ENCODE assay signal across 14 mouse cellular contexts in the genomic region with DNA sequence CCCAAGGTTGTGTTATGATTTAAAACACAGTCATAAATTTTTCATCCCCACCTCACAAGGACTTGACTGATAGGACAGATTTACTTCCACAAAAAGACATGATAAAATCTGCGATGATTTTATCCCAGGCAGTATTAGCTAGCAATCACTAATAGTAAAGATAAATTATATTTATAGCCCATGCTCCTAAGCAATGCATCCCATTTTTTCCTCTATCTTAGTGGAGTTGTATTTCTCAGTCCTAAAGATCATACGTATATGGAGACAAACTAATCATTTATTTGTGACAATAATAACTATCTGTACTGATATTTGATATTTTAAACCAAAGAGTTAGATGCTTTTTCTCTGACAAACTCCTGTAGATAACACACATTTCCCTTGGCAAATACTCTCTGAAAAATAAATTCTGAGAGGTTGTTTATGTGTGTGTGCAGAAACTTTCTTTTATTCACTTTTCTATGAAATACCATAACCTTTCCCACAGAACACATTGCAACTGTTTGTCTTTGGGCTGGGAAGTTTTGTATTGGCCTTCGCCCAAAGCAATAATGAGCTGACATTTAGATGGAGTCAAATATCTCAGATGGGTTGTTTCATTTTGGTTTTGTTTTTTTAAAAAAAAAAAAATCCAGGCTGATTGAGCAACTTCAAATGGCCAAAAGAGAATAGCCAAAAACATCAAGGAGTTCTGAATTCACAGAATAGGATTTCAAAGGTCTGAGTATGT.
DNase-seq lines count a peak whose midpoint lies in the region.
"Had no signal": no experiment of that assay in that cellular context is flagged by ENCODE, and none has a peak within 500 bp of the region (broad histone marks: within the 10 kb centered on the region; RNA-seq: fewer than 3 reads in every experiment).

No protein-coding gene starts in this region.

- no peak overlapping the region for H3K4me3 ChIP-seq in heart, embryonic 10.5 days
- H3K4me3 ChIP-seq: embryonic facial prominence, embryonic 15.5 days; limb, embryonic 15.5 days had no signal

- no peaks in the 10 kb centered on the region for H3K9me3 ChIP-seq in heart, embryonic 10.5 days
- H3K9me3 ChIP-seq: embryonic facial prominence, embryonic 15.5 days; limb, embryonic 15.5 days had no signal

- H3K4me1 ChIP-seq in heart, embryonic 10.5 days = no peaks in the 10 kb centered on the region
- H3K4me1 ChIP-seq: embryonic facial prominence, embryonic 15.5 days had no signal

- no peaks in the 10 kb centered on the region for H3K36me3 ChIP-seq in heart, embryonic 10.5 days
- H3K36me3 ChIP-seq: embryonic facial prominence, embryonic 15.5 days; limb, embryonic 15.5 days had no signal

- no peaks in the 10 kb centered on the region for H3K27me3 ChIP-seq in heart, embryonic 10.5 days (ENCODE audit: insufficient read depth, poor library complexity, severe bottlenecking)
- H3K27me3 ChIP-seq: embryonic facial prominence, embryonic 15.5 days; limb, embryonic 15.5 days had no signal

- peak; percentile 32 to 33 for DNase-seq in heart, adult 18-20 months
- no peak for DNase-seq in heart, embryonic 10.5 days (ENCODE audit: low spot score)
- DNase-seq in fibroblast of lung, adult 2 months (ENCODE audit: low read depth) = peak; percentile 70
- peak; percentile 65 for DNase-seq in kidney, postnatal 10 days
- peak; percentile 58 for DNase-seq in lung, postnatal 10 days
- no peak for DNase-seq in embryo, embryonic 10 days (ENCODE audit: low spot score)
- DNase-seq in natural killer cell, adult 2 months (ENCODE audit: low spot score in 2 of 2) = no peak
- no peak for DNase-seq in cerebellum, postnatal 4 days (ENCODE audit: low spot score in 2 of 2)
- DNase-seq: adrenal gland, postnatal 14 days; cerebellum, adult 18-20 months; gastrocnemius, postnatal 36 days had no signal

- H3K27ac ChIP-seq in heart, embryonic 10.5 days = no peak overlapping the region
- H3K27ac ChIP-seq: embryonic facial prominence, embryonic 15.5 days; hindbrain, postnatal 0 days; limb, embryonic 15.5 days had no signal

- WGBS in heart, embryonic 10.5 days = 74% methylated on average over 3 of the region's 3 CpGs

Comparison
In these comparisons a context has a peak if more than half of its experiments do, and no peak if none do; other contexts are left out.
1. DNase-seq: peak in heart, adult 18-20 months (2 of 2), fibroblast of lung, adult 2 months (single experiment), kidney, postnatal 10 days (single experiment) and lung, postnatal 10 days (single experiment); none in heart, embryonic 10.5 days (single experiment), embryo, embryonic 10 days (single experiment), natural killer cell, adult 2 months (0 of 2) and cerebellum, postnatal 4 days (0 of 2).